Mouse (Mus musculus): ENCODE measurements around the gene Ahdc1. TPM values are rescaled to one million over a fixed set of nuclear protein-coding genes. Genes with fewer than 3 reads are reported as not detected.
A peak's percentile ranks its signal among the peaks of the same experiment; 100 is the strongest.

The Ahdc1 gene
- polyA plus RNA-seq, 1 experiment from 2014 or later, result 2.8 TPM

DNA sequence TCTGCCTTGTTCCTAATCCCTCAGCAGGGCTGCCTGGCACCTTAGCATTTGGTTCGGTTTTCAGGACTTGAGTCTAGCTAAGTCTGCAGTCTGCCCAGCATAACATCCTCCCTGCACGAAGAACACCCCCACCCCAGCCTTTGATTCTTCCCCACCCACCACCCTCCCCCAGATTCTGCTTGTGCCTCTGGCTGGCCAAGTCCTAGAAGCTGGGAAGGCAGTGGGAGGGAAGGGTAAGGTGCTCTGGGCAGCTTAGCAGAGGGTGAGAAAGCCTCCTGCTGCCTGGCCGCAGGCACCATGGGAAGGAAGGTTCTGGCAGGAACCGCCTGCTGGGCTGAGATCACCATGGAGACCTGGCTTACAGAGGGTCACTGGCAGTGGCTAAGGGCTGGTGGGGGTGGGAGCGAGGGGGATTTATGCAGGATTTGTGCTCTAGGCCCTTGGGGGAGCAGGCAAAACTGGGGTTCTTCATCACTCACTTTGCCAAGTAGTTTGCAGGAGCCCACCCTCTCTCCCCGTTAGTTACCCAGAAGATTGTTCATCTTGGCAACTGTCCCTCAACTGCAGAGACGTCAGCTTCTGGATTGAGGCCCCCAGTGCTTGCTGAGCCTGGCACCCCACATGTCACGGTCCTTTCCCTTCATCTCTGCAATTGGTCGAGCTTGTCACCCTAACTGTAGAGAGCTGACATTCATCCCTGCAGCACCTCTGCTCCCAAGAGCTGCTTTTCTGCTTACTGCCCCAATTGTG, 63.2 kb downstream of the Ahdc1 start:
- Histone ChIP-seq H3K4me2 (replicated peaks; ENCODE audit: low read depth) (no peak overlapping the region), H3K36me3 (ENCODE audit: control insufficient read depth, insufficient read depth, low read length) (peaks cover 5% of the 10 kb centered on the region), H3K27me3 (ENCODE audit: control insufficient read depth, insufficient read depth, low read length) (no peaks in the 10 kb centered on the region), H3K4me3 (ENCODE audit: low read depth, low read length) (no peak overlapping the region), H3K9me3 (ENCODE audit: control insufficient read depth, low read length) (no peaks in the 10 kb centered on the region), H3K9ac (ENCODE audit: low read length) (peak overlapping the region; percentile 35; the same call in 1 of the 2 replicates), H3K27ac (replicated peaks) (peak overlapping the region; percentile 65), H3K4me1 (replicated peaks; ENCODE audit: control insufficient read depth, insufficient read depth) (peaks cover 3% of the 10 kb centered on the region; the same call in 1 of the 2 replicates)
- TF ChIP-seq CTCF (IDR thresholded peaks at IDR 0.05; ENCODE audit: low read depth) (0 out of 2 replicates have a peak, but pooled peaks have one; percentile 2), EP300 (optimal IDR thresholded peaks at IDR 0.05) (no peak)
- DNase-seq (ENCODE audit: low spot score) (no peak), ATAC-seq (ENCODE audit: low FRiP score, low TSS enrichment) (no peak)
- WGBS, result 41% methylated on average over 9 of the region's 9 CpGs

- Histone ChIP-seq H3K27ac (replicated peaks) (peak overlapping the region; percentile 65; the same call in 1 of the 2 replicates), H3K36me3 (ENCODE audit: control insufficient read depth, insufficient read depth, low read length) (peaks cover 5% of the 10 kb centered on the region)
Observed at GRCm38 (mm10) chr4:133074894-133075572, 64.0 kb downstream of the Ahdc1 start.

DNA sequence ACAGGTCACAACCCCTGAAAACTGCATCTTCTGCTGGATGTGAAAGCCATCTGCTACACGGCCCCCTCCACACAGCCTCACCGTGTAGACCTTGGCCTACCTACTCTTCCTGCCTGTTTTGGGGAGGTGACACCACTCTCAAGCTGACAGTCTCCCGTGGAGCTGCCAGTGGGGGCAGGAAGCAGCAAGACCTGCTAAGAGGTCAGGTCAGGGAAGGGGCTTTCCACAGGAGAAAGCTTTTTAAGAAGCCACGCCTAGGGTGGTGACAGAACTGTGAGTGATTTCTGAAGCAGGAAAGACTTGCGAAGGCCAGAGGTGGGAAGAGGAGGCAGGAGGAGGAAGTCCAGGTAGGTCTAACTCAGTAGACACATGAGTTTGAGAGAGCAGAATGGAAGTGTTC, 67.9 kb downstream of the Ahdc1 start:
- ATAC-seq (ENCODE audit: low FRiP score, low TSS enrichment), result peak; percentile 19; the same call in 1 of the 2 replicates
- 36% methylated on average over 5 of the region's 5 CpGs for WGBS
- Histone ChIP-seq H3K27ac (replicated peaks) (peak overlapping the region; percentile 74), H3K4me3 (ENCODE audit: low read depth, low read length) (no peak overlapping the region), H3K4me2 (replicated peaks; ENCODE audit: low read depth) (no peak overlapping the region), H3K9ac (ENCODE audit: low read length) (no peak overlapping the region; the same call in 1 of the 2 replicates), H3K36me3 (ENCODE audit: control insufficient read depth, insufficient read depth, low read length) (peaks cover 5% of the 10 kb centered on the region), H3K9me3 (ENCODE audit: control insufficient read depth, low read length) (no peaks in the 10 kb centered on the region), H3K27me3 (ENCODE audit: control insufficient read depth, insufficient read depth, low read length) (no peaks in the 10 kb centered on the region), H3K4me1 (replicated peaks; ENCODE audit: control insufficient read depth, insufficient read depth) (peaks cover 3% of the 10 kb centered on the region; the same call in 1 of the 2 replicates)
- TF ChIP-seq EP300 (optimal IDR thresholded peaks at IDR 0.05), result no peak
- TF ChIP-seq CTCF (IDR thresholded peaks at IDR 0.05; ENCODE audit: low read depth), result no peak
- DNase-seq (ENCODE audit: low spot score), result no peak

More at GRCm38 (mm10) chr4:133074894-133075572, 64.0 kb downstream of the Ahdc1 start:
- TF ChIP-seq EP300 (optimal IDR thresholded peaks at IDR 0.05), result no peak
- no peak for TF ChIP-seq CTCF (IDR thresholded peaks at IDR 0.05; ENCODE audit: low read depth)
- no peak overlapping the region for H3K9ac ChIP-seq (ENCODE audit: low read length)
- 55% methylated on average over 8 of the region's 8 CpGs for WGBS
- no peak overlapping the region for H3K4me3 ChIP-seq (ENCODE audit: low read depth, low read length)
- no peak for DNase-seq (ENCODE audit: low spot score)
- no peaks in the 10 kb centered on the region for H3K27me3 ChIP-seq (ENCODE audit: control insufficient read depth, insufficient read depth, low read length)
- H3K4me2 ChIP-seq (replicated peaks; ENCODE audit: low read depth), result no peak overlapping the region
- no peaks in the 10 kb centered on the region for H3K9me3 ChIP-seq (ENCODE audit: control insufficient read depth, low read length)
- ATAC-seq (ENCODE audit: low FRiP score, low TSS enrichment), result no peak
- peaks cover 3% of the 10 kb centered on the region; the same call in 1 of the 2 replicates for H3K4me1 ChIP-seq (replicated peaks; ENCODE audit: control insufficient read depth, insufficient read depth)

GRCm38 (mm10) chr4:133079416-133080113, 68.5 kb downstream of the Ahdc1 start:
- ATAC-seq (ENCODE audit: low FRiP score, low TSS enrichment), result peak; percentile 64
- no peak overlapping the region for H3K4me3 ChIP-seq (ENCODE audit: low read depth, low read length)
- H3K4me1 ChIP-seq (replicated peaks; ENCODE audit: control insufficient read depth, insufficient read depth), result peaks cover 6% of the 10 kb centered on the region
- H3K36me3 ChIP-seq (ENCODE audit: control insufficient read depth, insufficient read depth, low read length), result peaks cover 5% of the 10 kb centered on the region
- H3K27me3 ChIP-seq (ENCODE audit: control insufficient read depth, insufficient read depth, low read length), result no peaks in the 10 kb centered on the region
- DNase-seq (ENCODE audit: low spot score), result peak; percentile 60
- 44% methylated on average over 7 of the region's 7 CpGs for WGBS
- H3K4me2 ChIP-seq (replicated peaks; ENCODE audit: low read depth), result no peak overlapping the region
- TF ChIP-seq EP300 (optimal IDR thresholded peaks at IDR 0.05), result no peak
- no peak for TF ChIP-seq CTCF (IDR thresholded peaks at IDR 0.05; ENCODE audit: low read depth)
- H3K27ac ChIP-seq (replicated peaks), result peak overlapping the region; percentile 74
- H3K9ac ChIP-seq (ENCODE audit: low read length), result peak overlapping the region; percentile 39
- H3K9me3 ChIP-seq (ENCODE audit: control insufficient read depth, low read length), result no peaks in the 10 kb centered on the region

DNA sequence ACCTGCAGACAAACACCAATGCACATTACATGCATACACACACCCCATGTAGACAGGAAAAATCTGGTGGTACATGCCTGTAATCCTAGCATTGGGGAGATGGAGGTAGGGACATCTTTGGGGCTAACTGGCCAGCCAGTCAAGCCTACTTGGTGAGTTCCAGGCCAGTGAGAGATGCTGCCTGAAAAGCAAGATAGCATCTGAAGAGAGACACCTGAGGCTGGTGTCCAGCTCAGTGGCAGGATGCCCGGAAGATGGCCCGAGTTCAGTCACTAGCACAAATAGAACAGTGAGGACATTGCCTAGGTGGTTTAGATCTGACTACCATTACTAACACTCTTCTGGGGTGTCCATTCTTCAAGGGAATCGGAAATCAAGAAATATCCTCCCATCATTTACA, 69.8 kb downstream of the Ahdc1 start:
- WGBS, result 90% methylated on average over 3 of the region's 3 CpGs
- Histone ChIP-seq H3K4me1 (replicated peaks; ENCODE audit: control insufficient read depth, insufficient read depth) (peaks cover 15% of the 10 kb centered on the region), H3K9me3 (ENCODE audit: control insufficient read depth, low read length) (no peaks in the 10 kb centered on the region), H3K27me3 (ENCODE audit: control insufficient read depth, insufficient read depth, low read length) (no peaks in the 10 kb centered on the region), H3K27ac (replicated peaks) (no peak overlapping the region), H3K9ac (ENCODE audit: low read length) (no peak overlapping the region), H3K4me3 (ENCODE audit: low read depth, low read length) (no peak overlapping the region), H3K4me2 (replicated peaks; ENCODE audit: low read depth) (no peak overlapping the region), H3K36me3 (ENCODE audit: control insufficient read depth, insufficient read depth, low read length) (peaks cover 5% of the 10 kb centered on the region)
- ATAC-seq (ENCODE audit: low FRiP score, low TSS enrichment), result no peak
- no peak for DNase-seq (ENCODE audit: low spot score)
- TF ChIP-seq CTCF (IDR thresholded peaks at IDR 0.05; ENCODE audit: low read depth) (no peak), EP300 (optimal IDR thresholded peaks at IDR 0.05) (no peak)

Data from stomach, postnatal 0 days (tissue).